Mouse (Mus musculus): ENCODE measurements around the gene Taok1.

Gene Taok1

GRCm38 (mm10) chr11:77495507-77495906, 112.1 kb downstream of the Taok1 start:
- in situ Hi-C loops (cut with MboI; ENCODE audit: unreplicated experiment in 2 of 2): loop anchor here in 1 of 2 experiments (10.0 kb wide), 1 partner anchor 299 kb away; no protein-coding TSS in a partner anchor

GRCm38 (mm10) chr11:77494782-77495181, 112.8 kb downstream of the Taok1 start:
- in situ Hi-C loops (cut with MboI; ENCODE audit: unreplicated experiment in 2 of 2): loop anchor here (5.0 to 10.0 kb wide), 2 partner anchors 138 to 300 kb away; no protein-coding TSS in a partner anchor

- in situ Hi-C loops (cut with MboI; ENCODE audit: unreplicated experiment in 2 of 2): loop anchor here (5.0 to 10.0 kb wide), 2 partner anchors 138 to 300 kb away; no protein-coding TSS in a partner anchor
Observed at GRCm38 (mm10) chr11:77494344-77494676, 113.3 kb downstream of the Taok1 start.

GRCm38 (mm10) chr11:77493512-77494343, 113.9 kb downstream of the Taok1 start, which contains the start of gene Git1:
TSS of gene Git1 (plus strand) at chr11:77493562.
- in situ Hi-C loops (cut with MboI; ENCODE audit: unreplicated experiment in 2 of 2): loop anchor here (5.0 to 10.0 kb wide), 2 partner anchors 139 to 301 kb away; no protein-coding TSS in a partner anchor

GRCm38 (mm10) chr11:77492911-77493332, 114.7 kb downstream of the Taok1 start:
- in situ Hi-C loops (cut with MboI; ENCODE audit: unreplicated experiment in 2 of 2): loop anchor here (5.0 to 10.0 kb wide), 2 partner anchors 139 to 302 kb away; no protein-coding TSS in a partner anchor

- in situ Hi-C loops (cut with MboI; ENCODE audit: unreplicated experiment in 2 of 2): loop anchor here (5.0 to 10.0 kb wide), 2 partner anchors 140 to 302 kb away; no protein-coding TSS in a partner anchor
Observed at GRCm38 (mm10) chr11:77492311-77492871, 115.2 kb downstream of the Taok1 start.

- in situ Hi-C loops (cut with MboI; ENCODE audit: unreplicated experiment in 2 of 2): loop anchor here (5.0 to 10.0 kb wide), 2 partner anchors 141 to 303 kb away; no protein-coding TSS in a partner anchor
Observed at GRCm38 (mm10) chr11:77491502-77492291, 115.9 kb downstream of the Taok1 start.

- in situ Hi-C loops (cut with MboI; ENCODE audit: unreplicated experiment in 2 of 2): loop anchor here (5.0 to 10.0 kb wide), 2 partner anchors 141 to 304 kb away; no protein-coding TSS in a partner anchor
Observed at GRCm38 (mm10) chr11:77491123-77491501, 116.5 kb downstream of the Taok1 start.

- in situ Hi-C loops (cut with MboI; ENCODE audit: unreplicated experiment in 2 of 2): loop anchor here (5.0 to 10.0 kb wide), 2 partner anchors 142 to 304 kb away; no protein-coding TSS in a partner anchor
Observed at GRCm38 (mm10) chr11:77490451-77490850, 117.2 kb downstream of the Taok1 start.

GRCm38 (mm10) chr11:77489591-77490235, 117.9 kb downstream of the Taok1 start, which contains the start of gene Ankrd13b:
TSS of gene Ankrd13b (minus strand) at chr11:77489678.
- in situ Hi-C loops (cut with MboI; ENCODE audit: unreplicated experiment in 2 of 2): loop anchor here (5.0 to 10.0 kb wide), 2 partner anchors 143 to 305 kb away; no protein-coding TSS in a partner anchor

GRCm38 (mm10) chr11:77488771-77489581, 118.6 kb downstream of the Taok1 start:
- in situ Hi-C loops (cut with MboI; ENCODE audit: unreplicated experiment in 2 of 2): no loop called here

- in situ Hi-C loops (cut with MboI; ENCODE audit: unreplicated experiment in 2 of 2): no loop called here
Observed at GRCm38 (mm10) chr11:77486798-77487197, 120.8 kb downstream of the Taok1 start.

- in situ Hi-C loops (cut with MboI; ENCODE audit: unreplicated experiment in 2 of 2): no loop called here
Observed at GRCm38 (mm10) chr11:77485229-77485628, 122.4 kb downstream of the Taok1 start.

- in situ Hi-C loops (cut with MboI; ENCODE audit: unreplicated experiment in 2 of 2): no loop called here
Observed at GRCm38 (mm10) chr11:77483510-77484255, 123.9 kb downstream of the Taok1 start.

- in situ Hi-C loops (cut with MboI; ENCODE audit: unreplicated experiment in 2 of 2): no loop called here
Observed at GRCm38 (mm10) chr11:77483043-77483442, 124.6 kb downstream of the Taok1 start.
